Mouse (Mus musculus) brown adipose tissue, adult 24 weeks (tissue): ENCODE results near the gene Olfr1051. TPM values are rescaled to one million over a fixed set of nuclear protein-coding genes. Genes with fewer than 3 reads are reported as not detected.
"Not testable (repeated sequence)": the region's sequence is repeated elsewhere in the genome, so short reads cannot be mapped to it uniquely, and the experiment has no call there.

Source experiments
- H3K27ac ChIP-seq: fragments of 200-500 bp; replicated peaks from 2 replicates; pipeline ENCODE4 v1.5.1; 2012; ENCODE audit warnings: low read depth, mild to moderate bottlenecking, low read length
- H3K4me1 ChIP-seq: fragments of 200-500 bp; 2 replicates; pipeline ENCODE4 v1.6.1; 2012; ENCODE audit warnings: low read length, mixed read lengths; ENCODE audit not compliant: control insufficient read depth, insufficient read depth, insufficient read length
- H3K4me3 ChIP-seq: fragments of 200-500 bp; 2 replicates; pipeline ENCODE4 v1.5.1; 2012; ENCODE audit warnings: low read depth, mild to moderate bottlenecking, low read length, moderate library complexity; ENCODE audit not compliant: insufficient read depth
- polyA plus RNA-seq: library from polyadenylated mRNA; stranded (reverse); fragments of >200 nt; gene quantifications from 2 replicates; pipeline ENCODE4 v1.2.4, GENCODE M21; 2012; ENCODE audit not compliant: missing spikeins, insufficient read depth, insufficient read length

The Olfr1051 gene
- not detected in 2 replicates for polyA plus RNA-seq

GRCm38 (mm10) chr2:86278988-86279387, at the start of gene Olfr1051:
Gene Olfr1051 (minus strand): TSS chr2:86279088.
- H3K27ac ChIP-seq, H3K4me3 ChIP-seq, H3K4me1 ChIP-seq: not testable (repeated sequence)

- no peaks in the 10 kb centered on the region for H3K4me1 ChIP-seq
- no peak within 1 kb of the TSS for H3K27ac ChIP-seq
- no peak within 1 kb of the TSS for H3K4me3 ChIP-seq
Observed at GRCm38 (mm10) chr2:86315184-86315583, 36.3 kb upstream of the Olfr1051 start, which contains the start of gene Olfr1053. Gene Olfr1053 (minus strand): TSS chr2:86315284.

- Histone ChIP-seq H3K4me1 (no peaks in the 10 kb centered on the region), H3K4me3 (no peak within 1 kb of the TSS), H3K27ac (no peak within 1 kb of the TSS)
Observed at GRCm38 (mm10) chr2:86292155-86292554, 13.3 kb upstream of the Olfr1051 start, which contains the start of gene Olfr1052. Gene Olfr1052 (plus strand): TSS chr2:86292455.

GRCm38 (mm10) chr2:86258228-86258627, 20.7 kb downstream of the Olfr1051 start, which contains the start of gene Olfr1049:
Gene Olfr1049 (minus strand): TSS chr2:86258328.
- not testable (repeated sequence) for H3K4me3 ChIP-seq, H3K27ac ChIP-seq, H3K4me1 ChIP-seq

- H3K4me1 ChIP-seq, result no peaks in the 10 kb centered on the region
- no peak within 1 kb of the TSS for H3K4me3 ChIP-seq
- H3K27ac ChIP-seq, result no peak within 1 kb of the TSS
Observed at GRCm38 (mm10) chr2:86240189-86240588, 38.7 kb downstream of the Olfr1051 start, which contains the start of gene Olfr1048. Gene Olfr1048 (minus strand): TSS chr2:86240289.

- Histone ChIP-seq H3K27ac (no peak within 1 kb of the TSS), H3K4me3 (no peak within 1 kb of the TSS), H3K4me1 (no peaks in the 10 kb centered on the region)
Observed at GRCm38 (mm10) chr2:86231301-86231700, 47.6 kb downstream of the Olfr1051 start, which contains the start of gene Olfr1047. Gene Olfr1047 (minus strand): TSS chr2:86231401.

Other genes with a start within 250 kb of the Olfr1051 start
- gene Olfr1034, start 233.2 kb downstream of the Olfr1051 start, polyA plus RNA-seq, result not detected in 2 replicates
- not detected in 2 replicates for gene Olfr1036, start 205.1 kb downstream of the Olfr1051 start, polyA plus RNA-seq
- not detected in 2 replicates for gene Olfr1037, start 191.7 kb downstream of the Olfr1051 start, polyA plus RNA-seq
- not detected in 2 replicates for gene Olfr1039, start 143.2 kb downstream of the Olfr1051 start, polyA plus RNA-seq
- gene Olfr1040, start 132.4 kb downstream of the Olfr1051 start, polyA plus RNA-seq, result not detected in 2 replicates
- gene Olfr1042, start 117.2 kb downstream of the Olfr1051 start, polyA plus RNA-seq, result not detected in 2 replicates
- not detected in 2 replicates for gene Olfr1043, start 111.6 kb downstream of the Olfr1051 start, polyA plus RNA-seq
- gene Olfr1044, start 101.3 kb downstream of the Olfr1051 start, polyA plus RNA-seq, result not detected in 2 replicates
- gene Olfr52, start 93.4 kb downstream of the Olfr1051 start, polyA plus RNA-seq, result not detected in 2 replicates
- not detected in 2 replicates for gene Olfr1045, start 76.1 kb downstream of the Olfr1051 start, polyA plus RNA-seq
- gene Olfr1046, start 59.8 kb downstream of the Olfr1051 start, polyA plus RNA-seq, result not detected in 2 replicates
- not detected in 2 replicates for gene Olfr1047, start 47.7 kb downstream of the Olfr1051 start, polyA plus RNA-seq
- gene Olfr1048, start 38.8 kb downstream of the Olfr1051 start, polyA plus RNA-seq, result not detected in 2 replicates
- not detected in 2 replicates for gene Olfr1049, start 20.8 kb downstream of the Olfr1051 start, polyA plus RNA-seq
- gene Olfr1052, start 13.4 kb upstream of the Olfr1051 start, polyA plus RNA-seq, result not detected in 2 replicates
- gene Olfr1053, start 36.2 kb upstream of the Olfr1051 start, polyA plus RNA-seq, result not detected in 2 replicates
- gene Olfr1054, start 56.3 kb upstream of the Olfr1051 start, polyA plus RNA-seq, result not detected in 2 replicates
- gene Olfr1055, start 71.2 kb upstream of the Olfr1051 start, polyA plus RNA-seq, result not detected in 2 replicates
- not detected in 2 replicates for gene Olfr1056, start 83.4 kb upstream of the Olfr1051 start, polyA plus RNA-seq
- not detected in 2 replicates for gene Olfr1057, start 99.3 kb upstream of the Olfr1051 start, polyA plus RNA-seq
- not detected in 2 replicates for gene Olfr1058, start 109.5 kb upstream of the Olfr1051 start, polyA plus RNA-seq
- gene Olfr1061, start 135.0 kb upstream of the Olfr1051 start, polyA plus RNA-seq, result not detected in 2 replicates
- gene Olfr1062, start 147.7 kb upstream of the Olfr1051 start, polyA plus RNA-seq, result not detected in 2 replicates
- gene Olfr1065, start 171.5 kb upstream of the Olfr1051 start, polyA plus RNA-seq, result not detected in 2 replicates
- gene Olfr1066, start 177.2 kb upstream of the Olfr1051 start, polyA plus RNA-seq, result not detected in 2 replicates
- gene Olfr228, start 208.3 kb upstream of the Olfr1051 start, polyA plus RNA-seq, result not detected in 2 replicates
- not detected in 2 replicates for gene Olfr1076, start 229.4 kb upstream of the Olfr1051 start, polyA plus RNA-seq